Mouse (Mus musculus): ENCODE measurements around the gene Cntfr.

- TF ChIP-seq EP300 (IDR thresholded peaks at IDR 0.05; ENCODE audit: low read depth) (no peak), CTCF (IDR thresholded peaks at IDR 0.05; ENCODE audit: low read depth) (no peak)
Observed at GRCm38 (mm10) chr4:41663614-41664013, 33.3 kb downstream of the Cntfr start.
